8 mouse cellular contexts compared by ENCODE assay signal in the genomic region with DNA sequence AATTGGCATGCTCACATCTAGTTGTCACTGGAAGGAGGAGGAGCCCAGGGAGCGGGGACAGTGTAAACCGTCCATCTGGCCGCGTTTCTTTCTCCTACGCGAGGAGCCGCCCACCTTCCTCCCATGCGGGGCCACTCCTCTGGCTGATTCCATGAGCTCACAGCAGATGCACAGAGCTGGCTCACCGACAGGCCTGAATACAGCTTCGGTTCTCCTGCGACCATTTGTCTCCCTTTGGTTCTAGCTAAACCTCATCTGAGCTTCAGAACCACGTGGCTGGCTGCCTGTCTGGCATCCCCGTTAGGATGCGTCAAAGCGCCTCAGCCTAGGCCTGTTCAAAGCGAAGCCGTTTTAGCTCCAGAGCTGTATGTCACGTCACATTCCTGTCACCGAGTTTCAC. TPM values are rescaled to one million over a fixed set of nuclear protein-coding genes. Genes with fewer than 3 reads are reported as not detected.
DNase-seq lines count a peak whose midpoint lies in the region; ATAC-seq and TF ChIP-seq lines count a peak whose summit lies in the region.

No protein-coding gene starts in this region.

- no peak overlapping the region for H3K27ac ChIP-seq in kidney, embryonic 16.5 days (ENCODE audit: low read length)
- no peak overlapping the region for H3K27ac ChIP-seq in heart, embryonic 11.5 days (ENCODE audit: low read depth, low read length)
- H3K27ac ChIP-seq in layer of hippocampus, adult 2 months: peak overlapping the region; percentile 93

- TF ChIP-seq CTCF in layer of hippocampus, adult 2 months (conservative IDR thresholded peaks at IDR 0.05): peak; percentile 14; the same call in 1 of the 2 replicates

- H3K36me3 ChIP-seq in kidney, embryonic 16.5 days (ENCODE audit: insufficient read depth, low read length): no peaks in the 10 kb centered on the region
- no peaks in the 10 kb centered on the region for H3K36me3 ChIP-seq in heart, embryonic 11.5 days (ENCODE audit: control insufficient read depth, insufficient read depth, low read length)

- no peaks in the 10 kb centered on the region for H3K9me3 ChIP-seq in kidney, embryonic 16.5 days (ENCODE audit: low read length)
- no peaks in the 10 kb centered on the region for H3K9me3 ChIP-seq in heart, embryonic 11.5 days (replicated peaks; ENCODE audit: control insufficient read depth, low read length)

- H3K27me3 ChIP-seq in kidney, embryonic 16.5 days (ENCODE audit: insufficient read depth, low read length): no peaks in the 10 kb centered on the region
- no peaks in the 10 kb centered on the region for H3K27me3 ChIP-seq in heart, embryonic 11.5 days (ENCODE audit: control insufficient read depth, insufficient read depth, low read length)

- H3K4me2 ChIP-seq in kidney, embryonic 16.5 days (replicated peaks; ENCODE audit: low read depth, low read length): peak overlapping the region; percentile 24
- H3K4me2 ChIP-seq in heart, embryonic 11.5 days: peak overlapping the region; percentile 21; the same call in 1 of the 2 replicates

- WGBS in kidney, embryonic 16.5 days: 9% methylated on average over 19 of the region's 19 CpGs
- WGBS in heart, embryonic 11.5 days (ENCODE audit: insufficient replicate concordance): 21% methylated on average over 19 of the region's 19 CpGs

- H3K4me3 ChIP-seq in kidney, embryonic 16.5 days (ENCODE audit: low read length): 0 out of 2 replicates have a peak overlapping the region, but pooled peaks have one; percentile 5
- no peak overlapping the region for H3K4me3 ChIP-seq in heart, embryonic 11.5 days (ENCODE audit: low read depth, low read length)
- H3K4me3 ChIP-seq in layer of hippocampus, adult 2 months: no peak overlapping the region; the same call in 1 of the 2 replicates

- ATAC-seq in kidney, embryonic 16.5 days (ENCODE audit: low FRiP score, low TSS enrichment): peak; percentile 51
- ATAC-seq in heart, embryonic 11.5 days (replicated peaks; ENCODE audit: insufficient number of reproducible peaks, low FRiP score, low TSS enrichment): no peak

- H3K4me1 ChIP-seq in kidney, embryonic 16.5 days (ENCODE audit: insufficient read depth, low read length): peaks cover 8% of the 10 kb centered on the region; the same call in 1 of the 2 replicates
- H3K4me1 ChIP-seq in heart, embryonic 11.5 days (ENCODE audit: control insufficient read depth, insufficient read depth, low read length): no peaks in the 10 kb centered on the region

- DNase-seq in kidney, adult 11 months: no peak
- DNase-seq in embryo, embryonic 9.5 days (ENCODE audit: extremely low spot score): peak; percentile 32
- peak; percentile 84 to 94 for DNase-seq in layer of hippocampus, adult 2 months (ENCODE audit: low spot score in 2 of 2)
- peak; percentile 14 to 40 for DNase-seq in lung, postnatal 4 days
- DNase-seq in skeletal muscle tissue, adult 2 months (ENCODE audit: low read depth, low spot score): peak; percentile 4
- no peak for DNase-seq in thymus, postnatal 14 days

- H3K9ac ChIP-seq in kidney, embryonic 16.5 days (replicated peaks; ENCODE audit: low read length): no peak overlapping the region
- H3K9ac ChIP-seq in heart, embryonic 11.5 days (ENCODE audit: low read depth, low read length): no peak overlapping the region

RNA-seq across cellular contexts. Expression of a gene that starts 53.8 kb away (rescaled TPM):
- polyA plus RNA-seq in kidney, embryonic 16.5 days (2015; fragmentation: Nextera tagmentation; extraction: Ambion mirVana): 8.1 and 8.2 TPM in 2 replicates
- polyA plus RNA-seq in heart, embryonic 11.5 days (2014; fragmentation: Nextera tagmentation; extraction: Ambion mirVana): 0.96 and 1.2 TPM in 2 replicates
- total RNA-seq in layer of hippocampus, adult 2 months (2021): 100 to 1,000 TPM; 245 to 263 TPM

Comparison
In these comparisons a context has a peak if more than half of its experiments do, and no peak if none do; other contexts are left out.
1. DNase-seq: peak in embryo, embryonic 9.5 days (single experiment), layer of hippocampus, adult 2 months (2 of 2), lung, postnatal 4 days (2 of 2) and skeletal muscle tissue, adult 2 months (single experiment); none in kidney, adult 11 months (single experiment) and thymus, postnatal 14 days (single experiment).